Mouse (Mus musculus) lung, adult 2 months (tissue): Measurements from ENCODE around the gene Anks1b.

Source experiments
- CTCF ChIP-seq: fragments of 200-500 bp; IDR thresholded peaks from 2 replicates; pipeline ENCODE4 v1.5.1; 2011; ENCODE audit warnings: mild to moderate bottlenecking, low read length, control low read depth; ENCODE audit not compliant: insufficient read depth
- POLR2A ChIP-seq: fragments of 200-500 bp; IDR thresholded peaks from 2 replicates; pipeline ENCODE4 v1.6.1; 2011; ENCODE audit warnings: low read depth, mild to moderate bottlenecking, control low read depth, low read length, borderline replicate concordance; ENCODE audit errors: extremely low read depth

DNA sequence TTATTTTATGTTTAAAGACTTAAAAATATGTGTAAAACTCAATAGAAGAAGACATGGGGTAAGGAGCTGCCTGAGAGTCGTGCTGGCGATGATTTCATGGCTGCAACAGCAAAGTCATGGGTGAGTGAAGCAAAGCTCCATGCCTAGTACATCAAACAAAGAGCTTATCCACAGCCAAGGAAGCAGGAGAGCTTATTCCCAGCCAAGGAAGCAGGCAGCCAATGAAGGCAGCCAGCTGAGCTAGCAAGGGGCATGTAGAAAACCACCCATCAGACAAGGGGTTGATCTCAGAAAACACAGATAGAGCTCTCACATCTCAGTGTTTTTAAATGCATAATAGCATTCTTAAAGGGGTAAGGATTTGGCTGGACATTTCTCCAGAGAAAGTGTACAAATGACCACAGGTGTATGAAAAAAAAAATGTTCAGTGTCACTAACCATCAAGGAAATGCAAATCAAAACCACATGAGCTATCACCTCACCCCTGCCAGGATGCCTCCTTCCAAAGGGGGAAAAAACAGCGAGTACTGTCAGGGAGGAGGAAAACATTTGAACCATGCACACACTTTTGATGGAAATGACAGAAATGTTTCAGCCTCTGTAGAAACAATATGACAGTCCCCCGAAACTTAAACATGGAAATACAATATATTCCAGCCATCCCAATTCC is 911.8 kb downstream of the Anks1b start:
- TF ChIP-seq CTCF (no peak), POLR2A (no peak)
